In the genomic region with DNA sequence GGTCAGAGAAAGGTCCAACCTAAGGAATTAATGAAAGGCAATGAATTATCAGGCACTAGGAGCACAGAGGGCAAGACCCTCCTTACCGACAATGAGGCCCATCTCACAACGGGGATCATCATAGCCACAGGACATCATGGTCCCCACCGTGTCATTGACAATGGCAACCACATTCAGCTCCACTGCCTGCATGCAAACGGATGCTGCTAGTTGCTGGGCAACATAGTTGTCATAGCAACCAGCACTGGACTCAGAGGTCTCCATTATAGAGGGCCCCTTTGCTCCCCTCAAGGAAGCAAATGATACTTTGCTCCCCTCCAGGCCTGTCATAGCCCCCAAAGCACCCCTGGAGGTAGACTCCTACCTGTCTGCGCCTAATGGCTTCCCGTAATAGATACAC, we compare ENCODE assay signal across 14 mouse cellular contexts. TPM values are rescaled to one million over a fixed set of nuclear protein-coding genes. Genes with fewer than 3 reads are reported as not detected.
DNase-seq lines count a peak whose midpoint lies in the region; ATAC-seq and TF ChIP-seq lines count a peak whose summit lies in the region.
"Had no signal": no experiment of that assay in that cellular context is flagged by ENCODE, and none has a peak within 500 bp of the region (broad histone marks: within the 10 kb centered on the region; RNA-seq: fewer than 3 reads in every experiment).

No protein-coding gene starts in this region.

- DNase-seq in brain, embryonic 18.5 days (ENCODE audit: low read depth, low spot score): peak; percentile 51
- peak; percentile 40 for DNase-seq in forebrain, embryonic 10.5 days (ENCODE audit: extremely low spot score, low spot score)
- DNase-seq in hindbrain, embryonic 14.5 days (ENCODE audit: low spot score): peak; percentile 69
- peak; percentile 83 for DNase-seq in midbrain, postnatal 0 days (ENCODE audit: low spot score)
- no peak for DNase-seq in thymus, postnatal 4 days
- DNase-seq: adrenal gland, postnatal 36 days; cerebellum, adult 8-10 months; gastrocnemius, postnatal 14 days had no signal

- H3K27me3 ChIP-seq in forebrain, embryonic 10.5 days (ENCODE audit: poor library complexity, severe bottlenecking): peaks cover 85% of the 10 kb centered on the region
- peaks cover 20% of the 10 kb centered on the region for H3K27me3 ChIP-seq in hindbrain, embryonic 14.5 days (ENCODE audit: control insufficient read depth, insufficient read depth, low read length)
- H3K27me3 ChIP-seq in midbrain, postnatal 0 days (ENCODE audit: insufficient read depth, low read length): no peaks in the 10 kb centered on the region
- no peaks in the 10 kb centered on the region for H3K27me3 ChIP-seq in kidney, embryonic 16.5 days (ENCODE audit: insufficient read depth, low read length)
- H3K27me3 ChIP-seq: limb, embryonic 15.5 days had no signal

- H3K36me3 ChIP-seq in forebrain, embryonic 10.5 days (replicated peaks): no peaks in the 10 kb centered on the region
- H3K36me3 ChIP-seq in hindbrain, embryonic 14.5 days (replicated peaks; ENCODE audit: control insufficient read depth, insufficient read depth): 0 out of 2 replicates have a peak, but pooled peaks cover 3% of the 10 kb centered on the region
- peaks cover 23% of the 10 kb centered on the region for H3K36me3 ChIP-seq in midbrain, postnatal 0 days (ENCODE audit: insufficient read depth, low read length)
- H3K36me3 ChIP-seq in kidney, embryonic 16.5 days (ENCODE audit: insufficient read depth, low read length): no peaks in the 10 kb centered on the region
- H3K36me3 ChIP-seq: limb, embryonic 15.5 days had no signal

- H3K4me1 ChIP-seq in forebrain, embryonic 10.5 days: peaks cover 56% of the 10 kb centered on the region
- H3K4me1 ChIP-seq in hindbrain, embryonic 14.5 days (replicated peaks; ENCODE audit: control insufficient read depth, insufficient read depth, low read length): peaks cover 37% of the 10 kb centered on the region
- H3K4me1 ChIP-seq in midbrain, postnatal 0 days (ENCODE audit: insufficient read depth, low read length): peaks cover 8% of the 10 kb centered on the region; the same call in 1 of the 2 replicates
- 0 out of 2 replicates have a peak, but pooled peaks cover 8% of the 10 kb centered on the region for H3K4me1 ChIP-seq in kidney, embryonic 16.5 days (ENCODE audit: insufficient read depth, low read length)

- H3K27ac ChIP-seq in forebrain, embryonic 10.5 days: no peak overlapping the region
- H3K27ac ChIP-seq in hindbrain, embryonic 14.5 days: peak overlapping the region; percentile 64
- H3K27ac ChIP-seq in midbrain, postnatal 0 days (ENCODE audit: low read depth, low read length): peak overlapping the region; percentile 62
- H3K27ac ChIP-seq in kidney, embryonic 16.5 days (ENCODE audit: low read length): no peak overlapping the region
- H3K27ac ChIP-seq: kidney, postnatal 0 days; limb, embryonic 15.5 days had no signal

- no peaks in the 10 kb centered on the region for H3K9me3 ChIP-seq in forebrain, embryonic 10.5 days
- H3K9me3 ChIP-seq in hindbrain, embryonic 14.5 days (ENCODE audit: control insufficient read depth, low read length): no peaks in the 10 kb centered on the region
- no peaks in the 10 kb centered on the region for H3K9me3 ChIP-seq in midbrain, postnatal 0 days (ENCODE audit: low read length)
- H3K9me3 ChIP-seq in kidney, embryonic 16.5 days (ENCODE audit: low read length): no peaks in the 10 kb centered on the region
- H3K9me3 ChIP-seq: limb, embryonic 15.5 days had no signal

- no peak for TF ChIP-seq CTCF in midbrain, postnatal 0 days (IDR thresholded peaks at IDR 0.05)

- no peak overlapping the region for H3K9ac ChIP-seq in hindbrain, embryonic 14.5 days
- H3K9ac ChIP-seq in midbrain, postnatal 0 days (replicated peaks; ENCODE audit: low read length, poor library complexity, severe bottlenecking): no peak overlapping the region
- H3K9ac ChIP-seq in kidney, embryonic 16.5 days (replicated peaks; ENCODE audit: low read length): no peak overlapping the region
- H3K9ac ChIP-seq: limb, embryonic 15.5 days had no signal

- no peak overlapping the region for H3K4me3 ChIP-seq in forebrain, embryonic 10.5 days
- no peak overlapping the region for H3K4me3 ChIP-seq in hindbrain, embryonic 14.5 days (replicated peaks; ENCODE audit: low read length)
- H3K4me3 ChIP-seq in midbrain, postnatal 0 days (ENCODE audit: low read depth, low read length): no peak overlapping the region
- no peak overlapping the region for H3K4me3 ChIP-seq in kidney, embryonic 16.5 days (ENCODE audit: low read length)
- H3K4me3 ChIP-seq: limb, embryonic 15.5 days had no signal

- WGBS in forebrain, embryonic 10.5 days: 48% methylated on average over 6 of the region's 6 CpGs
- 24% methylated on average over 6 of the region's 6 CpGs for whole genome bisulfite sequencing in hindbrain, embryonic 14.5 days
- 14% methylated on average over 6 of the region's 6 CpGs for WGBS in midbrain, postnatal 0 days
- WGBS in kidney, embryonic 16.5 days: 74% methylated on average over 6 of the region's 6 CpGs

- H3K4me2 ChIP-seq in hindbrain, embryonic 14.5 days (replicated peaks): no peak overlapping the region
- no peak overlapping the region for H3K4me2 ChIP-seq in midbrain, postnatal 0 days (ENCODE audit: low read depth, low read length, poor library complexity, severe bottlenecking)
- no peak overlapping the region for H3K4me2 ChIP-seq in kidney, embryonic 16.5 days (replicated peaks; ENCODE audit: low read depth, low read length)
- H3K4me2 ChIP-seq: heart, embryonic 11.5 days; limb, embryonic 15.5 days had no signal

- no peak; the same call in 1 of the 2 replicates for ATAC-seq in hindbrain, embryonic 14.5 days (ENCODE audit: low FRiP score)
- peak; percentile 43 for ATAC-seq in midbrain, postnatal 0 days (ENCODE audit: low FRiP score)
- no peak for ATAC-seq in kidney, embryonic 16.5 days (ENCODE audit: low FRiP score, low TSS enrichment)
- ATAC-seq in activated CD4-positive, CD25-positive, alpha-beta regulatory T cell, adult 4 months: no peak
- ATAC-seq: lung, postnatal 0 days had no signal

RNA-seq across cellular contexts. Expression of gene Hk3, which starts 12.6 kb away (rescaled TPM):
- polyA plus RNA-seq in forebrain, embryonic 10.5 days (2016; fragmentation: Nextera tagmentation; extraction: Ambion mirVana): 0.58 TPM in 2 replicates
- polyA plus RNA-seq in hindbrain, embryonic 14.5 days (2014; fragmentation: Nextera tagmentation; extraction: Ambion mirVana): 0.70 and 0.83 TPM in 2 replicates
- total RNA-seq in midbrain, postnatal 0 days (2014; rRNA removed): 1.0 and 1.7 TPM in 2 replicates
- polyA plus RNA-seq in midbrain, postnatal 0 days (2015; fragmentation: Nextera tagmentation; extraction: Ambion mirVana): 0.79 and 0.80 TPM in 2 replicates
- polyA plus RNA-seq in kidney, embryonic 16.5 days (2015; fragmentation: Nextera tagmentation; extraction: Ambion mirVana): 1.0 and 1.1 TPM in 2 replicates
- polyA plus RNA-seq in activated CD4-positive, CD25-positive, alpha-beta regulatory T cell, adult 4 months (2017; shearing (Covaris generic)): under 1 TPM; 0.41 to 0.68 TPM

RNA-seq across cellular contexts. Expression of gene Unc5a, which starts 59.4 kb away (rescaled TPM):
- polyA plus RNA-seq in forebrain, embryonic 10.5 days (2016; fragmentation: Nextera tagmentation; extraction: Ambion mirVana): 2.4 TPM in 2 replicates
- polyA plus RNA-seq in hindbrain, embryonic 14.5 days (2014; fragmentation: Nextera tagmentation; extraction: Ambion mirVana): 15.3 and 16.9 TPM in 2 replicates
- 24.2 and 29.0 TPM in 2 replicates for total RNA-seq in midbrain, postnatal 0 days (2014; rRNA removed)
- 12.7 and 14.3 TPM in 2 replicates for polyA plus RNA-seq in midbrain, postnatal 0 days (2015; fragmentation: Nextera tagmentation; extraction: Ambion mirVana)
- 2.6 and 2.7 TPM in 2 replicates for polyA plus RNA-seq in kidney, embryonic 16.5 days (2015; fragmentation: Nextera tagmentation; extraction: Ambion mirVana)
- under 1 TPM; 0.74 to 0.76 TPM for polyA plus RNA-seq in activated CD4-positive, CD25-positive, alpha-beta regulatory T cell, adult 4 months (2017; shearing (Covaris generic))

Comparison
In these comparisons a context has a peak if more than half of its experiments do, and no peak if none do; other contexts are left out.
1. H3K27ac ChIP-seq: peak in hindbrain, embryonic 14.5 days (single experiment) and midbrain, postnatal 0 days (single experiment); none in forebrain, embryonic 10.5 days (single experiment) and kidney, embryonic 16.5 days (single experiment).